Mouse (Mus musculus): ENCODE results near the gene Gm20509.
A peak's percentile ranks its signal among the peaks of the same experiment; 100 is the strongest.
"Not testable (repeated sequence)": the region's sequence is repeated elsewhere in the genome, so short reads cannot be mapped to it uniquely, and the experiment has no call there.

Gm20509 gene

GRCm38 (mm10) chr9:73102181-73102580 is at the start of gene Gm20509:
Gene Gm20509 (plus strand): TSS chr9:73102470.
- DNase-seq: no peak

GRCm38 (mm10) chr9:73055441-73055911 is 46.8 kb upstream of the Gm20509 start:
- peak; percentile 49 to 78 for DNase-seq

- DNase-seq: no peak
Observed at GRCm38 (mm10) chr9:73059224-73059623, 43.0 kb upstream of the Gm20509 start.

GRCm38 (mm10) chr9:73063621-73064290 is 38.5 kb upstream of the Gm20509 start:
- DNase-seq: peak in 1 of 2 experiments; percentile 44

- peak; percentile 32 to 41 for DNase-seq
Observed at GRCm38 (mm10) chr9:73067086-73067485, 35.2 kb upstream of the Gm20509 start.

- peak; percentile 75 to 79 for DNase-seq
Observed at GRCm38 (mm10) chr9:73068230-73068679, 34.0 kb upstream of the Gm20509 start.

- DNase-seq: no peak
Observed at GRCm38 (mm10) chr9:73068688-73069087, 33.6 kb upstream of the Gm20509 start.

GRCm38 (mm10) chr9:73070971-73071659 is 31.2 kb upstream of the Gm20509 start:
- DNase-seq: peak in 1 of 2 experiments; percentile 32

GRCm38 (mm10) chr9:73072426-73072825 is 29.8 kb upstream of the Gm20509 start:
- no peak for DNase-seq

GRCm38 (mm10) chr9:73073169-73073568 is 29.1 kb upstream of the Gm20509 start:
- DNase-seq: no peak

GRCm38 (mm10) chr9:73079349-73079748 is 22.9 kb upstream of the Gm20509 start:
- not testable (repeated sequence) for DNase-seq

GRCm38 (mm10) chr9:73079801-73080325 is 22.4 kb upstream of the Gm20509 start:
- no peak for DNase-seq

- DNase-seq: no peak
Observed at GRCm38 (mm10) chr9:73082291-73083000, 19.8 kb upstream of the Gm20509 start.

GRCm38 (mm10) chr9:73083956-73084355 is 18.3 kb upstream of the Gm20509 start:
- DNase-seq: no peak

GRCm38 (mm10) chr9:73085845-73086244 is 16.4 kb upstream of the Gm20509 start:
- no peak for DNase-seq

GRCm38 (mm10) chr9:73087121-73087520 is 15.1 kb upstream of the Gm20509 start:
- no peak for DNase-seq

- DNase-seq: no peak
Observed at GRCm38 (mm10) chr9:73087581-73087980, 14.7 kb upstream of the Gm20509 start.

GRCm38 (mm10) chr9:73089222-73089920 is 12.9 kb upstream of the Gm20509 start:
- no peak for DNase-seq

- no peak for DNase-seq
Observed at GRCm38 (mm10) chr9:73090121-73090520, 12.1 kb upstream of the Gm20509 start.

- DNase-seq: peak; percentile 48 to 61
Observed at GRCm38 (mm10) chr9:73091747-73092146, 10.5 kb upstream of the Gm20509 start.

- no peak for DNase-seq
Observed at GRCm38 (mm10) chr9:73094580-73094979, 7.7 kb upstream of the Gm20509 start.

- DNase-seq: no peak
Observed at GRCm38 (mm10) chr9:73097898-73098297, 4.4 kb upstream of the Gm20509 start.
